Mouse (Mus musculus) ES-Bruce4 (cell line): Measurements from ENCODE around the gene 1700029J07Rik. TPM values are rescaled to one million over a fixed set of nuclear protein-coding genes. Genes with fewer than 3 reads are reported as not detected.
A peak's percentile ranks its signal among the peaks of the same experiment; 100 is the strongest.

Experiments
- H3K27ac ChIP-seq: 2 replicates; pipeline ENCODE4 v1.5.1; 2012; ENCODE audit warnings: low read length, inconsistent platforms; ENCODE audit not compliant: insufficient read depth
- H3K27me3 ChIP-seq: 2 replicates; pipeline ENCODE4 v1.6.1; 2012; ENCODE audit warnings: mild to moderate bottlenecking, low read length, inconsistent platforms; ENCODE audit not compliant: control insufficient read depth, poor library complexity, insufficient read depth, severe bottlenecking
- H3K36me3 ChIP-seq: 2 replicates; pipeline ENCODE4 v1.6.1; 2012; ENCODE audit warnings: inconsistent platforms, mild to moderate bottlenecking, low read length, moderate library complexity; ENCODE audit not compliant: control insufficient read depth, poor library complexity, insufficient read depth, severe bottlenecking
- H3K4me1 ChIP-seq: one replicate; pipeline ENCODE4 v1.8.1; 2011; ENCODE audit warnings: low read length; ENCODE audit not compliant: control insufficient read depth, insufficient read depth
- H3K4me3 ChIP-seq: 2 replicates; pipeline ENCODE4 v1.5.1; 2011; ENCODE audit warnings: low read depth, mild to moderate bottlenecking, low read length
- H3K9ac ChIP-seq: 2 replicates; pipeline ENCODE4 v1.6.1; 2012; ENCODE audit warnings: low read depth, mild to moderate bottlenecking, inconsistent platforms; ENCODE audit not compliant: poor library complexity, severe bottlenecking
- H3K9me3 ChIP-seq: replicated peaks from 2 replicates; pipeline ENCODE4 v1.6.1; 2012; ENCODE audit warnings: mild to moderate bottlenecking, low read length, inconsistent platforms; ENCODE audit not compliant: control insufficient read depth, poor library complexity, insufficient read depth, severe bottlenecking
- CTCF ChIP-seq: IDR thresholded peaks from one replicate; pipeline ENCODE4 v1.8.1; 2011; ENCODE audit warnings: low read depth, low read length
- EP300 ChIP-seq: IDR thresholded peaks from 2 replicates; pipeline ENCODE4 v1.6.1; 2011; ENCODE audit warnings: low read depth, low read length; ENCODE audit not compliant: insufficient read depth
- POLR2A ChIP-seq: IDR thresholded peaks from one replicate; pipeline ENCODE4 v1.8.1; 2011; ENCODE audit warnings: low read length; ENCODE audit not compliant: insufficient read depth
- polyA plus RNA-seq: library from polyadenylated mRNA; stranded (reverse); fragments of >200 nt; gene quantifications from 2 replicates; pipeline ENCODE4 v1.2.4, GENCODE M21; 2011; ENCODE audit warnings: low read depth; ENCODE audit not compliant: missing spikeins, insufficient read depth, insufficient read length

Gene 1700029J07Rik
- 3.6 and 4.8 TPM in 2 replicates for polyA plus RNA-seq

GRCm38 (mm10) chr8:45975126-45975836 lies at the start of gene 1700029J07Rik, which contains the start of gene Ufsp2:
TSS of gene 1700029J07Rik (minus strand) at chr8:45975252.
TSS of gene Ufsp2 (plus strand) at chr8:45975528.
- no peaks in the 10 kb centered on the region for H3K27me3 ChIP-seq
- H3K9ac ChIP-seq = peak within 1 kb of the TSS; percentile 50
- H3K9me3 ChIP-seq = peaks cover 30% of the 10 kb centered on the region
- peaks cover 3% of the 10 kb centered on the region for H3K36me3 ChIP-seq
- no peak within 1 kb of the TSS for H3K27ac ChIP-seq
- H3K4me1 ChIP-seq = no peaks in the 10 kb centered on the region
- peak within 1 kb of the TSS; percentile 86 for H3K4me3 ChIP-seq
- TF ChIP-seq CTCF (no peak), EP300 (no peak), POLR2A (peak; percentile 33)

GRCm38 (mm10) chr8:46024392-46024791 lies 49.3 kb upstream of the 1700029J07Rik start:
- Histone ChIP-seq H3K27me3 (no peaks in the 10 kb centered on the region), H3K36me3 (no peaks in the 10 kb centered on the region), H3K4me3 (no peak overlapping the region), H3K9me3 (no peaks in the 10 kb centered on the region), H3K9ac (no peak overlapping the region), H3K4me1 (no peaks in the 10 kb centered on the region), H3K27ac (no peak overlapping the region)
- TF ChIP-seq POLR2A (no peak), CTCF (no peak), EP300 (no peak)

- H3K36me3 ChIP-seq = no peaks in the 10 kb centered on the region
- H3K4me1 ChIP-seq = no peaks in the 10 kb centered on the region
Measured at GRCm38 (mm10) chr8:46022758-46023157, 47.7 kb upstream of the 1700029J07Rik start.

GRCm38 (mm10) chr8:46022203-46022602 lies 47.2 kb upstream of the 1700029J07Rik start:
- TF ChIP-seq CTCF (no peak), EP300 (no peak), POLR2A (no peak)
- no peaks in the 10 kb centered on the region for H3K4me1 ChIP-seq
- no peak overlapping the region for H3K4me3 ChIP-seq
- no peaks in the 10 kb centered on the region for H3K9me3 ChIP-seq
- H3K27ac ChIP-seq = no peak overlapping the region
- H3K36me3 ChIP-seq = no peaks in the 10 kb centered on the region
- H3K9ac ChIP-seq = no peak overlapping the region
- no peaks in the 10 kb centered on the region for H3K27me3 ChIP-seq

More at GRCm38 (mm10) chr8:46022758-46023157, 47.7 kb upstream of the 1700029J07Rik start:
- TF ChIP-seq CTCF = no peak
- TF ChIP-seq POLR2A = no peak
- TF ChIP-seq EP300 = no peak
- Histone ChIP-seq H3K27me3 (no peaks in the 10 kb centered on the region), H3K9ac (no peak overlapping the region), H3K27ac (no peak overlapping the region), H3K4me3 (no peak overlapping the region), H3K9me3 (no peaks in the 10 kb centered on the region)

GRCm38 (mm10) chr8:46010746-46011680 lies 36.0 kb upstream of the 1700029J07Rik start:
- H3K9me3 ChIP-seq = no peaks in the 10 kb centered on the region
- H3K9ac ChIP-seq = no peak overlapping the region
- TF ChIP-seq CTCF = peak; percentile 45
- no peak for TF ChIP-seq EP300
- TF ChIP-seq POLR2A = no peak
- no peaks in the 10 kb centered on the region for H3K4me1 ChIP-seq
- no peak overlapping the region for H3K4me3 ChIP-seq
- H3K27me3 ChIP-seq = no peaks in the 10 kb centered on the region
- H3K27ac ChIP-seq = no peak overlapping the region
- H3K36me3 ChIP-seq = no peaks in the 10 kb centered on the region

- Histone ChIP-seq H3K27ac (no peak overlapping the region), H3K9ac (no peak overlapping the region), H3K4me1 (peaks cover under 1% of the 10 kb centered on the region), H3K27me3 (no peaks in the 10 kb centered on the region; the same call in 1 of the 2 replicates), H3K4me3 (no peak overlapping the region), H3K9me3 (no peaks in the 10 kb centered on the region), H3K36me3 (no peaks in the 10 kb centered on the region)
- TF ChIP-seq POLR2A (no peak), CTCF (no peak), EP300 (no peak)
Measured at GRCm38 (mm10) chr8:46010306-46010705, 35.3 kb upstream of the 1700029J07Rik start.
